Mouse (Mus musculus): ENCODE data around the gene Nagpa. TPM values are rescaled to one million over a fixed set of nuclear protein-coding genes. Genes with fewer than 3 reads are reported as not detected.

The Nagpa gene
- polyA plus RNA-seq, 1 experiment from 2014 or later, result 106 TPM

GRCm38 (mm10) chr16:5168038-5168437, 35.8 kb downstream of the Nagpa start:
- Histone ChIP-seq H3K36me3 (ENCODE audit: inconsistent target) (no peaks in the 10 kb centered on the region), H3K27ac (no peak overlapping the region)
- 100% methylated on average over 2 of the region's 2 CpGs for WGBS (ENCODE audit: missing documents)

DNA sequence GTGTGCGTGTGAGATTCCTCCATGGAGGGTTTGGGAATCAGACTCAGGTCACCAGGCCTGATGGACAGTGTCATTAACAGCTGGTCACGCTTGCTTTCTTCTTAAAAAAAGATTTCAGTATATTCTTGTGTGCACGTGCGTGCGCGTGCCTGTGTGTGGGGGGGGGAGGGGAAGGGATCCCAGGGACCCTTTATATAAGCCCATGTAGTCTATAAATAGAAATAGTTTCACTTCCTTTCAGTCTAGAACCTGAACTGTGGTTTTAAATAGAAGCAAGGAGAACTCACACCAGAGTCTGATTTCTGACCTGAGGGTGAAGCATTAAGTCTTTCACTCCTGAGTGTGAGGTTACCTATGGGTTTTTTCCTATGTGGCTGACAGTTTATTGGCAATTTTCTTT, 39.5 kb downstream of the Nagpa start:
- Histone ChIP-seq H3K36me3 (ENCODE audit: inconsistent target) (no peaks in the 10 kb centered on the region), H3K27ac (no peak overlapping the region), H3K4me3 (ENCODE audit: inconsistent target) (no peak overlapping the region), H3K79me2 (ENCODE audit: inconsistent target) (no peaks in the 10 kb centered on the region)
- WGBS (ENCODE audit: missing documents), result 19% methylated on average over 5 of the region's 6 CpGs

More at GRCm38 (mm10) chr16:5168038-5168437, 35.8 kb downstream of the Nagpa start:
- Histone ChIP-seq H3K4me3 (ENCODE audit: inconsistent target) (no peak overlapping the region), H3K79me2 (ENCODE audit: inconsistent target) (no peaks in the 10 kb centered on the region)

DNA sequence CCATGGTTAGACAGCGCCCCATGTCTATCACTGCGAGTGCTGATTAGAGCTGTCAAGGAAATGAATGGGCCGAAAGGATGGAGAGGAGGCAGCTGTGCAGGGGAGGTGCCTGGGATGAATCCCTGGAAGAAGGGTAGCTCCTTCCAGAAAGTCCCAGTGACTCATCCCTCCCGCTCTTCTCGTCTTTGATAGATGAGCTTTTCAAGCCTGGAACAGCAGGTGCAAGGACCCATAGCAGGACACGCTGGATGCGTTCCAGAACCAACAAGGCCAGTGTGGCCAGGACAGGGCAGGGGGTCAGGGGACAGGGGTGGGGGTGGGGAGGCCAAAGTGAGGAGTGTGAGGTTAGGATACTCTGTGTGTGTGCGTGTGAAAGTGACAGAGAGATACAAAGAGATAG, 44.6 kb downstream of the Nagpa start:
- no peak overlapping the region for H3K4me3 ChIP-seq (ENCODE audit: inconsistent target)
- WGBS (ENCODE audit: missing documents), result 87% methylated on average over 8 of the region's 8 CpGs
- no peak overlapping the region for H3K27ac ChIP-seq
- H3K79me2 ChIP-seq (ENCODE audit: inconsistent target), result no peaks in the 10 kb centered on the region
- no peaks in the 10 kb centered on the region for H3K36me3 ChIP-seq (ENCODE audit: inconsistent target)

- 70% methylated on average over 3 of the region's 3 CpGs for WGBS (ENCODE audit: missing documents)
- H3K36me3 ChIP-seq (ENCODE audit: inconsistent target), result no peaks in the 10 kb centered on the region
- no peak overlapping the region for H3K27ac ChIP-seq
- no peaks in the 10 kb centered on the region for H3K79me2 ChIP-seq (ENCODE audit: inconsistent target)
- no peak overlapping the region for H3K4me3 ChIP-seq (ENCODE audit: inconsistent target)
Measured at GRCm38 (mm10) chr16:5157113-5157512, 46.7 kb downstream of the Nagpa start.

DNA sequence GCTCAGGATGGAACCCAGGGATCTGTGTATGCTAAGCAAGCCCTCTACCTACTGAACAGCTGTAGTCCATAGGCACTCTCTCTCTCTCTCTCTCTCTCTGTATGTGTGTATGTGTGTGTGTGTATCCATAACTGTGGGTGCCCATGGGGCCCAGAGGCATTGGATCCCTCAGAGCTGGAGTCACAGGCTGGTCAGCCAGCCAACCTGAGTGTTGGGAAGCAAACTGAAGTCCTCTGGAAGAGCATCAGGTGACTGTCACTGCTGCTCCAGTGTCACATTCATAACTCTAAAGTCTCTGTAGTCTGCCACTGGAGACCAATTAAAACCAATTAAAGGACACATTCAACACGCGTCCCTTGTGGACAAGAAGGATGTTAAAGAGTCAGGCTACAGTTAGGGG, 47.3 kb downstream of the Nagpa start:
- Histone ChIP-seq H3K79me2 (ENCODE audit: inconsistent target) (no peaks in the 10 kb centered on the region), H3K27ac (no peak overlapping the region), H3K36me3 (ENCODE audit: inconsistent target) (no peaks in the 10 kb centered on the region), H3K4me3 (ENCODE audit: inconsistent target) (no peak overlapping the region)
- 80% methylated on average over 2 of the region's 2 CpGs for WGBS (ENCODE audit: missing documents)

GRCm38 (mm10) chr16:5155014-5155413, 48.8 kb downstream of the Nagpa start:
- Histone ChIP-seq H3K4me3 (ENCODE audit: inconsistent target) (no peak overlapping the region), H3K36me3 (ENCODE audit: inconsistent target) (no peaks in the 10 kb centered on the region), H3K79me2 (ENCODE audit: inconsistent target) (no peaks in the 10 kb centered on the region), H3K27ac (no peak overlapping the region)
- 66% methylated on average over 3 of the region's 3 CpGs for whole genome bisulfite sequencing (ENCODE audit: missing documents)

GRCm38 (mm10) chr16:5153299-5154026, 50.3 kb downstream of the Nagpa start:
- Histone ChIP-seq H3K27ac (no peak overlapping the region), H3K4me3 (ENCODE audit: inconsistent target) (no peak overlapping the region), H3K79me2 (ENCODE audit: inconsistent target) (no peaks in the 10 kb centered on the region), H3K36me3 (ENCODE audit: inconsistent target) (no peaks in the 10 kb centered on the region)
- 78% methylated on average over 6 of the region's 6 CpGs for WGBS (ENCODE audit: missing documents)

GRCm38 (mm10) chr16:5150544-5150943, 53.3 kb downstream of the Nagpa start:
- no peak overlapping the region for H3K27ac ChIP-seq
- H3K4me3 ChIP-seq (ENCODE audit: inconsistent target), result no peak overlapping the region
- WGBS (ENCODE audit: missing documents), result 85% methylated on average over 9 of the region's 10 CpGs
- no peaks in the 10 kb centered on the region for H3K36me3 ChIP-seq (ENCODE audit: inconsistent target)
- no peaks in the 10 kb centered on the region for H3K79me2 ChIP-seq (ENCODE audit: inconsistent target)

- H3K36me3 ChIP-seq (ENCODE audit: inconsistent target), result no peaks in the 10 kb centered on the region
- no peak within 1 kb of the TSS for H3K27ac ChIP-seq
- 21% methylated on average over 13 of the region's 13 CpGs for WGBS (ENCODE audit: missing documents)
- H3K79me2 ChIP-seq (ENCODE audit: inconsistent target), result no peaks in the 10 kb centered on the region
- H3K4me3 ChIP-seq (ENCODE audit: inconsistent target), result no peak within 1 kb of the TSS
Measured at GRCm38 (mm10) chr16:5147037-5147385, 56.8 kb downstream of the Nagpa start, which contains the start of gene Sec14l5. TSS of gene Sec14l5 (plus strand) at chr16:5147109.

GRCm38 (mm10) chr16:5146367-5147036, 57.3 kb downstream of the Nagpa start:
- 2% methylated on average over 25 of the region's 26 CpGs for WGBS (ENCODE audit: missing documents)

GRCm38 (mm10) chr16:5145570-5145969, 58.2 kb downstream of the Nagpa start:
- Histone ChIP-seq H3K27ac (no peak overlapping the region), H3K4me3 (ENCODE audit: inconsistent target) (no peak overlapping the region), H3K79me2 (ENCODE audit: inconsistent target) (no peaks in the 10 kb centered on the region), H3K36me3 (ENCODE audit: inconsistent target) (no peaks in the 10 kb centered on the region)
- under 1% methylated on average over 7 of the region's 7 CpGs for WGBS (ENCODE audit: missing documents)

More at GRCm38 (mm10) chr16:5146367-5147036, 57.3 kb downstream of the Nagpa start:
- no peaks in the 10 kb centered on the region for H3K79me2 ChIP-seq (ENCODE audit: inconsistent target)
- no peaks in the 10 kb centered on the region for H3K36me3 ChIP-seq (ENCODE audit: inconsistent target)
- H3K27ac ChIP-seq, result no peak overlapping the region
- H3K4me3 ChIP-seq (ENCODE audit: inconsistent target), result no peak overlapping the region

Other genes with a start within 250 kb of the Nagpa start
- 9.0 to 21.1 TPM (median 12.1 TPM) in 3 replicates for gene Anks3, start 239.8 kb downstream of the Nagpa start, polyA plus RNA-seq (2018)
- gene Sept12, start 206.2 kb downstream of the Nagpa start, polyA plus RNA-seq (2018), result not detected in 3 replicates
- gene Smim22, start 196.7 kb downstream of the Nagpa start, polyA plus RNA-seq (2018), result not detected in 3 replicates
- 10.0 to 27.5 TPM (median 22.6 TPM) in 3 replicates for gene Rogdi, start 190.5 kb downstream of the Nagpa start, polyA plus RNA-seq (2018)
- gene Glyr1, start 154.1 kb downstream of the Nagpa start, polyA plus RNA-seq (2018), result 72.3 to 104 TPM (median 77.0 TPM) in 3 replicates
- gene Ubn1, start 154.0 kb downstream of the Nagpa start, polyA plus RNA-seq (2018), result 24.3 to 40.2 TPM (median 37.5 TPM) in 3 replicates
- gene Ppl, start 71.6 kb downstream of the Nagpa start, polyA plus RNA-seq (2018), result not detected in 3 replicates
- gene Sec14l5, start 56.9 kb downstream of the Nagpa start, polyA plus RNA-seq (2018), result not detected in 3 replicates
- not detected in 3 replicates for gene AU021092, start 18.3 kb upstream of the Nagpa start, polyA plus RNA-seq (2018)
- gene Alg1, start 29.6 kb upstream of the Nagpa start, polyA plus RNA-seq (2018), result 12.8 to 37.1 TPM (median 35.5 TPM) in 3 replicates
- gene Eef2kmt, start 52.0 kb upstream of the Nagpa start, polyA plus RNA-seq (2018), result 7.8 to 17.8 TPM (median 12.3 TPM) in 3 replicates